Mouse (Mus musculus): ENCODE data around the gene Slc9a3r1. TPM values are rescaled to one million over a fixed set of nuclear protein-coding genes. Genes with fewer than 3 reads are reported as not detected.

Gene Slc9a3r1
- polyA plus RNA-seq, 1 experiment from 2014 or later: 28.3 TPM

DNA sequence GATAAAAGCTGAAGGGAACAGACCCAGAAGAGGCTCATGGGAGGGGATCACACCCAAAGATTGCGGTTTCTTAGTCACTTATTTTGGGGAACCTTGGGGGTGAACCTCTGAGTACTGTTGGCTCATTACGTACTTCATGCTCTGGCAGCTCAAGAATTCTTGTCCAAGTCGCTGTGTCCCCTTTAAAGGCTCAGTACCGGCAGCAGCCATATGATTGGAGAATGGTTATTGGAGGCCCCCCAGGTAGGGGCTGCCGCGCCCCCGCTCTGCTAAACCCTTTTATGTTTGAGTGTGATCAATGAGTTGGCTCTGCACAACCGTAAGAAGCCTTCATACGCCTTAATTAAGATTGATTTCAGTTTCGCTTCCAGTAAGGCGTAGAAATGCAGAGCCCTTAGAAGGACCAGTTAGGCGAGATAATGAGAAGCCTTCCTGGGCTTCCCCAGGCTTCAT is 35.8 kb downstream of the Slc9a3r1 start:
- Histone ChIP-seq H3K36me3 (peaks cover 28% of the 10 kb centered on the region), H3K9ac (no peak overlapping the region), H3K27me3 (no peaks in the 10 kb centered on the region), H3K27ac (no peak overlapping the region), H3K4me1 (no peaks in the 10 kb centered on the region), H3K9me3 (no peaks in the 10 kb centered on the region), H3K4me3 (no peak overlapping the region), H3K4me2 (no peak overlapping the region)
- no peak for ATAC-seq (ENCODE audit: insufficient number of reproducible peaks, insufficient read depth, low FRiP score, low TSS enrichment, low read depth)
- WGBS: 72% methylated on average over 12 of the region's 12 CpGs

- Histone ChIP-seq H3K27ac (no peak overlapping the region), H3K4me3 (no peak overlapping the region), H3K9me3 (no peaks in the 10 kb centered on the region), H3K27me3 (no peaks in the 10 kb centered on the region), H3K9ac (0 out of 2 replicates have a peak overlapping the region, but pooled peaks have one; percentile 27), H3K36me3 (peaks cover 36% of the 10 kb centered on the region), H3K4me2 (no peak overlapping the region), H3K4me1 (no peaks in the 10 kb centered on the region)
- WGBS: 91% methylated on average over 4 of the region's 4 CpGs
- no peak for ATAC-seq (ENCODE audit: insufficient number of reproducible peaks, insufficient read depth, low FRiP score, low TSS enrichment, low read depth)
These were observed 37.4 kb downstream of the Slc9a3r1 start for GRCm38 (mm10) chr11:115200520-115200919.

GRCm38 (mm10) chr11:115202316-115202715 is 39.2 kb downstream of the Slc9a3r1 start:
- H3K4me3 ChIP-seq: no peak overlapping the region
- H3K9ac ChIP-seq: no peak overlapping the region
- H3K36me3 ChIP-seq: peaks cover 50% of the 10 kb centered on the region
- H3K27me3 ChIP-seq: no peaks in the 10 kb centered on the region
- H3K4me1 ChIP-seq: no peaks in the 10 kb centered on the region
- H3K4me2 ChIP-seq: no peak overlapping the region
- H3K27ac ChIP-seq: no peak overlapping the region
- no peaks in the 10 kb centered on the region for H3K9me3 ChIP-seq
- 12% methylated on average over 12 of the region's 12 CpGs for WGBS
- no peak for ATAC-seq (ENCODE audit: insufficient number of reproducible peaks, insufficient read depth, low FRiP score, low TSS enrichment, low read depth)

GRCm38 (mm10) chr11:115202756-115203155 is 39.6 kb downstream of the Slc9a3r1 start:
- no peak overlapping the region for H3K4me3 ChIP-seq
- no peaks in the 10 kb centered on the region for H3K9me3 ChIP-seq
- H3K4me2 ChIP-seq: no peak overlapping the region
- no peaks in the 10 kb centered on the region for H3K27me3 ChIP-seq
- no peak overlapping the region for H3K9ac ChIP-seq
- 93% methylated on average over 9 of the region's 9 CpGs for WGBS
- peaks cover 50% of the 10 kb centered on the region for H3K36me3 ChIP-seq
- H3K27ac ChIP-seq: no peak overlapping the region
- no peaks in the 10 kb centered on the region for H3K4me1 ChIP-seq
- no peak for ATAC-seq (ENCODE audit: insufficient number of reproducible peaks, insufficient read depth, low FRiP score, low TSS enrichment, low read depth)

- Histone ChIP-seq H3K36me3 (peaks cover 37% of the 10 kb centered on the region), H3K9ac (no peak overlapping the region), H3K4me2 (no peak overlapping the region), H3K4me1 (0 out of 2 replicates have a peak, but pooled peaks cover 7% of the 10 kb centered on the region), H3K27ac (no peak overlapping the region), H3K27me3 (no peaks in the 10 kb centered on the region), H3K9me3 (no peaks in the 10 kb centered on the region), H3K4me3 (no peak overlapping the region)
- no peak for ATAC-seq (ENCODE audit: insufficient number of reproducible peaks, insufficient read depth, low FRiP score, low TSS enrichment, low read depth)
- WGBS: 82% methylated on average over 12 of the region's 12 CpGs
These were observed 45.0 kb downstream of the Slc9a3r1 start for GRCm38 (mm10) chr11:115208126-115208525.

DNA sequence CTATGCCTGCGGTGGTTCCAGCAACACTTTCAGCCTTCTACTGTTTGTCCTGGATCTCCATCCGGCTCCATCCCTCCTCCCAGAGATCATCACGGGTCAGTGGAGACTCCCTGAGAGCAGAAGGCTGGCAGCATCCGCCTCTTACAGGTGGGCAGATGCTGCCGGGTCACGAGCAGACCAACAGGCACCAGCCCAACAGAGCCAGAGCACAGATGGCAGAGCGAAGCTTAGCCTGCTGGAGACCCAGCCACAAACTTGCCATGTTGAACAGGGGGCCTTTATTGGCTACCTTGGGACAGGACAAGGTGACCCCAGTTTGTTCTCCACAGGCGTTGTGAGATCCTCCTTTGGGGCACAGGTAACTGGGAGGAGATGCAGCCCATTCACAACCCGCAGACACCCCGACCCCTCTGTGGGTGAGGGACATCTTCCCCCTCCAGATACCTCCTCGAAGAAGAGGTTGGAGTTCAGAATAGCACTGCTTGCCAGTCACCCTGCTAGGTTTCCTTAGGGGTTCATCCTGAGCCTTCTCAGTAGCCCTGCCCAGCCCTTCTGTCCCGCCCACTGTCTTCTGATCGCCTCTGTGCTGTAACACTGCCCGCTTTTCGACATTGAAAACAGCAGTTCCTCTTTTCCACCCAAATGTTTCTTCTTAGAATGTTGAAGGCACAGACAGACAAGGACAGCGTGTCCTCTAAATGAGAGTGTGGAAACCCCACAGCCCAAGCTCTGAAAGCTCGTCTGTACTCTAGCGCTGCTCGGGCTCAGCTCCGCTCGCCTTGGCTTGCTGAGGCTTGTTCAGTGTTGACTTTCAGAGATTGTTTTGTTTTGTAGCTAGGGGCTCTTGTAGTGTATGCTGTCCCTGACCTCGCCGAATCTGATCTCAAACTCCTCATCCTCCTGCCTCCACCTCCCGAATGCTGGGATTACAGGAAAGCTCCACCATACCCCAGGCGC is 45.9 kb downstream of the Slc9a3r1 start:
- WGBS: 68% methylated on average over 25 of the region's 25 CpGs
- peaks cover 37% of the 10 kb centered on the region for H3K36me3 ChIP-seq
- no peaks in the 10 kb centered on the region for H3K9me3 ChIP-seq
- no peak overlapping the region for H3K4me3 ChIP-seq
- no peaks in the 10 kb centered on the region for H3K27me3 ChIP-seq
- H3K4me1 ChIP-seq: 0 out of 2 replicates have a peak, but pooled peaks cover 7% of the 10 kb centered on the region
- no peak overlapping the region for H3K4me2 ChIP-seq
- H3K27ac ChIP-seq: no peak overlapping the region
- no peak for ATAC-seq (ENCODE audit: insufficient number of reproducible peaks, insufficient read depth, low FRiP score, low TSS enrichment, low read depth)
- H3K9ac ChIP-seq: no peak overlapping the region

DNA sequence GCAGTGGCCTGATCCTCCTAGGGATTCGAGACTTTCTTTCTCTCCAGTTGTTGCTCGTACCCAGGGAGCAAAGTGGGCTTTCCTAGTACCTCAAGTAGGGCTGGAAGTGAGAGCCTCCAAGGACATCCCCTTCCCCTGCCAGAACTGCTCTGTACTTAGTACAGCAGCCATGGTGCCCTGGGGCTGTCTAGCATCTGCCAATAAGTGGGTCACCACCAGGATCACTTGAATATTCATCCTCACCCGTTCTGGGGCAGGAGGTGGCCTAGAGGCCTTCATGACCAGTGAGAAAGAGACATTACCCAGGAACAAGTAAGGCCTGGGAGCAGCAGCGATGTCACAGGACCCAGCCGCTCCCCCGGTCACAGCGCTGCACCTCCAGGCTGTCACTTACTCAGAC is 46.8 kb downstream of the Slc9a3r1 start:
- peaks cover 36% of the 10 kb centered on the region for H3K36me3 ChIP-seq
- no peak overlapping the region for H3K4me3 ChIP-seq
- H3K4me1 ChIP-seq: 0 out of 2 replicates have a peak, but pooled peaks cover 7% of the 10 kb centered on the region
- peak overlapping the region; percentile 1; the same call in 1 of the 2 replicates for H3K9ac ChIP-seq
- 69% methylated on average over 7 of the region's 7 CpGs for WGBS
- H3K27me3 ChIP-seq: no peaks in the 10 kb centered on the region
- ATAC-seq (ENCODE audit: insufficient number of reproducible peaks, insufficient read depth, low FRiP score, low TSS enrichment, low read depth): no peak
- H3K27ac ChIP-seq: no peak overlapping the region
- H3K4me2 ChIP-seq: no peak overlapping the region
- no peaks in the 10 kb centered on the region for H3K9me3 ChIP-seq

- no peak overlapping the region for H3K4me3 ChIP-seq
- H3K27ac ChIP-seq: no peak overlapping the region
- H3K4me2 ChIP-seq: no peak overlapping the region
- H3K27me3 ChIP-seq: no peaks in the 10 kb centered on the region
- no peak overlapping the region for H3K9ac ChIP-seq
- ATAC-seq (ENCODE audit: insufficient number of reproducible peaks, insufficient read depth, low FRiP score, low TSS enrichment, low read depth): no peak
- peaks cover 15% of the 10 kb centered on the region for H3K36me3 ChIP-seq
- peaks cover 8% of the 10 kb centered on the region for H3K4me1 ChIP-seq
- WGBS: 49% methylated on average over 13 of the region's 13 CpGs
- H3K9me3 ChIP-seq: no peaks in the 10 kb centered on the region
These were observed 49.0 kb downstream of the Slc9a3r1 start for GRCm38 (mm10) chr11:115212116-115212515.

- no peak overlapping the region for H3K9ac ChIP-seq
- H3K4me3 ChIP-seq: no peak overlapping the region
- no peaks in the 10 kb centered on the region for H3K36me3 ChIP-seq
- peaks cover 16% of the 10 kb centered on the region for H3K4me1 ChIP-seq
- H3K4me2 ChIP-seq: no peak overlapping the region
- ATAC-seq (ENCODE audit: insufficient number of reproducible peaks, insufficient read depth, low FRiP score, low TSS enrichment, low read depth): no peak
- H3K27me3 ChIP-seq: no peaks in the 10 kb centered on the region
- WGBS: 37% methylated on average over 5 of the region's 5 CpGs
- no peak overlapping the region for H3K27ac ChIP-seq
- no peaks in the 10 kb centered on the region for H3K9me3 ChIP-seq
These were observed 52.0 kb downstream of the Slc9a3r1 start for GRCm38 (mm10) chr11:115215123-115215522.

GRCm38 (mm10) chr11:115217439-115218410 is 54.6 kb downstream of the Slc9a3r1 start:
- Histone ChIP-seq H3K36me3 (no peaks in the 10 kb centered on the region), H3K9me3 (no peaks in the 10 kb centered on the region), H3K4me2 (no peak overlapping the region), H3K4me3 (no peak overlapping the region), H3K27me3 (no peaks in the 10 kb centered on the region), H3K27ac (no peak overlapping the region), H3K4me1 (peaks cover 25% of the 10 kb centered on the region), H3K9ac (peak overlapping the region; percentile 46; the same call in 1 of the 2 replicates)
- WGBS: 55% methylated on average over 18 of the region's 18 CpGs
- no peak for ATAC-seq (ENCODE audit: insufficient number of reproducible peaks, insufficient read depth, low FRiP score, low TSS enrichment, low read depth)

DNA sequence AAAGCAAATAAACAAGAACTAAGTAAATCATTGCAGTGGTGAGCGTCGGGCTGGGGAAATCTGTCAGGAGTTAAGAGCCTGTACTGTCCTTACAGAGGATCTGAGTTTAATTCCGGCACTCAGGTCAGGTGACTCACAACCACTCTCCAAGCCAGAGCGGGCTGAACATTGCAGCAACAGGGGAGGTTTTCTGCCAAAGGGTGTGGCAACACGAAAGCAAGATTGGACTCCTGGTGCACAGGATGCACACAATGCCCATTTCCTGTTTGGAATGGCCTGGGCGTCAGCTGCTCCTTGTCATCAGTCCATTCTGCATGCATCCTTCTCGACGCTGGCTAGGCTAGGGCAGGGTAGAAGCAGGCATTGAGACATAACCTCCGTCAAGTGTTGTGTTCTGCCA is 56.1 kb downstream of the Slc9a3r1 start:
- Histone ChIP-seq H3K36me3 (no peaks in the 10 kb centered on the region), H3K4me3 (no peak overlapping the region), H3K27me3 (no peaks in the 10 kb centered on the region), H3K27ac (no peak overlapping the region), H3K9ac (no peak overlapping the region), H3K9me3 (no peaks in the 10 kb centered on the region), H3K4me2 (no peak overlapping the region), H3K4me1 (peaks cover 35% of the 10 kb centered on the region)
- 57% methylated on average over 9 of the region's 9 CpGs for WGBS
- ATAC-seq (ENCODE audit: insufficient number of reproducible peaks, insufficient read depth, low FRiP score, low TSS enrichment, low read depth): no peak

Data from embryonic facial prominence, embryonic 13.5 days (tissue).